Mouse (Mus musculus) CD4-positive naive resting alpha-beta T cell, adult 76 days (primary cell): ENCODE data around the gene Gm21836. TPM values are rescaled to one million over a fixed set of nuclear protein-coding genes. Genes with fewer than 3 reads are reported as not detected.

Experiments
- total RNA-seq: library from RNA; stranded (reverse); gene quantifications from one replicate; pipeline ENCODE4 v1.2.4, GENCODE M21; 2023

Gene Gm21836
- not detected for total RNA-seq

GRCm38 (mm10) chr9:124493693-124494092 is at the start of gene Gm21836:
Gene Gm21836 (minus strand): TSS chr9:124493793.

GRCm38 (mm10) chr9:124476096-124476902 is 17.3 kb downstream of the Gm21836 start, which contains the start of gene Ppp2r3d:
Gene Ppp2r3d (minus strand): TSS chr9:124476898.

Other genes with a start within 250 kb of the Gm21836 start
- 12.7 TPM for gene 2010315B03Rik, start 181.1 kb downstream of the Gm21836 start, total RNA-seq
- gene Ppp2r3d, start 16.9 kb downstream of the Gm21836 start, total RNA-seq = 272 TPM